Mouse (Mus musculus) lung, adult 18-20 months (tissue): ENCODE results near the gene Il4.
A peak's percentile ranks its signal among the peaks of the same experiment; 100 is the strongest.

Experiments used
- DNase-seq, 2 experiments: peaks; one replicate each; pipeline ENCODE4 v3.0.0; 2022; ENCODE audit warnings: mixed read lengths in 2 of 2

Gene Il4

DNA sequence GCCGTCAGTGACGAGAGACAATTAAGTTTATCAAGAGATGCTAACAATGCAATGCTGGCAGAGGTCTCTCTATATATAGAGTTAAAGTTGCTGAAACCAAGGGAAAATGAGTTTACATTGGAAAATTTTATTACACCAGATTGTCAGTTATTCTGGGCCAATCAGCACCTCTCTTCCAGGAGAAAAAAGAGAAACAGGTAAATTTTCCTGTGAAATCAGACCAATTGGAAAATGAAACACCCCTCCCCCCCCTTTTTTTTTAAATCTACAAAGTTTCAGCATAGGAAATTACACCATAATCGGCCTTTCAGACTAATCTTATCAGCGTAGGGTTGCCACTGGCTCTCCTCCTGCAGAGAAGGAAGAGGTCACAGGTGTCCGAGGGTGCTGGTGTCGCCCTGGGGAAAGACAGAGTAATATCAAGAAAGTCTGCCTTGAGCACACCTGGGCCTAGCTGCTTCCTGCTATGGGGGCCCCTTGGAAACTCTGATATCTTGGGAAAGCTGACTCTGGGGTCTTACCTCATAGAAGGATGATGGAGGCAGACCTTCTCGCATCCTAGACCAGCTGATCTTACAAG lies at the start of gene Il4:
Il4 (minus strand) TSS at position 51 of the 580 bp plus-strand sequence.
- no peak for DNase-seq

DNA sequence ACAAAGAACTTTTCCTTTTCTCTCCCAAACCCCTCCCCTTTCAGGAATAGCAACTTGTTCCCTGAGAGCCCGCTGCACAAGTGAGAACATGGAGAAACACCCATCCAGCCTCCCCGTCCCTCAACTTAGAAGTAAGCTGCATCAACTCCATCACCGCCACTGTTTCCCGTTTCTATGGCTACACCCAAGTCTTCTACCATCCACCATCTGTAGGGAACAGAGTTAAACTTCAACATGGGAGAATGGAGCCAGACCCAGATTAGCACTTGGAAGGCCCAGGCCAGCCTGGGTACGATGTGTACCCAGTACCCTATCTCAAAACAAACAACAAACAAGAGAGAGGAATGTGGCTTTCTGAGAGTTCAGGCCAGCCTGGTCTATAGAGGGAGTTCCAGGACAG lies 45.6 kb upstream of the Il4 start:
- DNase-seq = no peak

DNA sequence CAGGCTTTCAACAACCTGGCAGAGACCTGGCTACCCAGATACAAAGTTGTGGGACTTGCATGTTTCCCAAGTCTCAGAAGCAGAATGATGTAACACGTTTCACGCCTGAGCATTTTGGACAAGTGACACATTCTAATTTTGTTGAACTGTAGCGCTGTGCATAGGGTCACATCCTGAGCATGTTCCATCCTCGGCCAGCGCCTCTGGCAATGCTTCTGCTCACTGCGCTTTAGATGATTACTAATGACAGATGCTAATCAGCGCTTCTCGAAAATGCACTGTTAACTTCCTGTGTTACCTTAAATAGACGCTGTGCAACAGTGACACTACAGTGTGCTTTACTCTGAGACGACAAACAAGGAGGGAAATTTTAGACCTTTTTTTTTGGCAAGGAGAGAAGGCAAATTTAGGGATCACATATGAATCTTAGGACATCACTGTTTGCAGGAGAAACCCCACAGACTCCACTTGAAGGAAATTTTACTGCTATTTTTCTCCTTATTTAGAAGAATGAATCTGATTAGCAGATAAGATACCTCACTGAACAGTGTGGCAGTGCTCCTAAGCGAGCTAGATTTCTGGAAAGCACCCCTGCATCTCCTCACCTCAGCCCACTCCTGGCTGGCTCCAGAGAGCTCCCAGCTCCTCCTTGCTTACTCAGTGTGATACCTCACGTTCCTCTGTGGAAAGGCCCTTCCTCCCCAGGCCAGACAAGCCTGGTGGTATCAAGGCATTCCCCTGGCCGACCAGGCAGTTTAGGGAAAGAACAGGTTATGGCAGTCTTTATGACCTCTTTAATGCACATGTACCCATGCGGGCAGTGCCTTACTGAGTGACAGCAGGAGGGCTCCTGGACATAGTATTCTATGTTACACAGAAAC lies 44.6 kb upstream of the Il4 start:
- no peak for DNase-seq

DNA sequence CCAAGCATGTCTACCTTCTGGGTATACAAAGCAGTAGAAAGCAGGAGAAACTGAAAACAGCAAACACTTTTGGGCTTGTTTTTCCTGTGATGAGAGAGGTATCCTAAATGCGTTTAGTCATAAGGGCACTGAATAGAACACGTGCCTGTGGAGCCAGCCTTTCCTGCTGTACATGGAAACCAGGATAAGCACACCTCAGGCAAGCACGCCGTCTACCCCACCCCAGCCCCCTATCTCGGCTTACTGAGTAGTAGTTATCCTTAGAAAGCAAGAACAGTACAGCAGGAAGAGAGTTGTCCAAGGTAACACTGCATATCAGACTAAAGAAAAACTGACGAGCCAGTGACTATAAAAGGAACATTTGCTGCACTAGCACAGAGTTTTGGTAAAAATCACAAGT lies 39.4 kb upstream of the Il4 start:
- DNase-seq = no peak

DNA sequence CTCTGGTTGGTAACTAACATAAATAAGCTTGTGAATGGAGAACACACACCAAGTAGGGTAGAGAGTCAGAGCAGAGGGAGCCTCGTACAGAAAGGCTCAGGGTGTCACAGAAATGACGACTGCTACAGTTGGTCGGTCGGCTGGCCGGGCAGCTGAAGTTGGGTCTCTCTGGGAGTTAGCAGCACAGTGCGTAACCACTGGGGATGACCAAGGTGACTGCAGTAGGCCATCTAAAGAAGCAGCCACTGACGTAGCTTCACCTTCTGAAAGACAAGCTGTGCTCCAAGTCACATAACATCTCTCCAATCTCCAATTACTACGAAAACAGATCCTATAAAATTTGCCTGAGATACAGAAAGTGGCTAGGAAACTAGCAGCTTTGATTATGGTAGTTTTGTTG lies 38.9 kb upstream of the Il4 start:
- DNase-seq = no peak

DNA sequence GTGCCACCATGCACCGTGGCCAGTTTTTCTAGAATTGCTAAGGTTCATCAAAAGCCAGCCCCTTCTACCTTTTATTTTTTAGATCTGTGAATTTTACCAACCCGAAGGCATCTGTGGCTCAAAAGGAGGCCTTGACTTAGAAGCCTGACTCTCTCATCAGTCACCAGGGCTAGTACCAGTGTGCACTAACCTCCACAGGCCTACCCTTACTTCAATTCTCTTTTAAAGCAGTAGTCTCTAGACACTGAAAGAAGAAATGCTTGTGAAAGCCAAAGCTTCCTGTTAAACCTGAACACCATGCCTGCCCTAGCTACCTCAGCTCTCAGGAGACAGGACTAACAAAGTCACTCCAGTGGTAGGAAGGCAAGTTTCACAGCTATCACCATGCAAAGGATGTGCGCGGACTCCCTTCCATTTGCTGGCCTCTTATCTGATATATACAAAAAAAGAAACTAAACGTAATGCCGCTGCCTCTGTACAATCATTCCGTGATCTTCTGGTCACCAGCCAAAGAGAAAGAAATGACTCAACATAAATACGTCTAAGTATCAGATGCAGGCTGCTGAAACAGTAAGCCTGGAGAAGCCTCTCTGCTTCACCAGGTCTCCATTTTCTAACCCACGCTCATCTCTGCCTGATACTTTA lies 38.2 kb upstream of the Il4 start:
- no peak for DNase-seq

DNA sequence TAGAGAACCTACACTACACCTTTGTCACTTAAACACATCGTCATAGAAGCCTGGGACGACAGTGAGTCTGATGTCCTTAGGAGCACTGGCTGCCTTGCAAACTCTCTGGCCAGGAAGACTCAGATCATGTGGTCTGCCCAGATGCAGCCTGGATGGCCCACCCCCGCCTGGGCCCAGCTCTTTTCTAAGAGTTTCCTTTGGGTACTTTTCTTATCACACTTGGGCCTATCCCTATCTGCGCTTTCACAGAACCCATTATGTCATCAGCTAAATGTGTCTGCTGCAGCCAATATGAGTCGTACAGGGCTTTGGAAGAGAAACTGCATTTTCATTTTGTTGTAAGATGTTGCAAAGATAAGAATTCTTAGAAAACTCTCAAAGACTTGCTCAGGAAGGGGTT lies 36.6 kb upstream of the Il4 start:
- DNase-seq = no peak

DNA sequence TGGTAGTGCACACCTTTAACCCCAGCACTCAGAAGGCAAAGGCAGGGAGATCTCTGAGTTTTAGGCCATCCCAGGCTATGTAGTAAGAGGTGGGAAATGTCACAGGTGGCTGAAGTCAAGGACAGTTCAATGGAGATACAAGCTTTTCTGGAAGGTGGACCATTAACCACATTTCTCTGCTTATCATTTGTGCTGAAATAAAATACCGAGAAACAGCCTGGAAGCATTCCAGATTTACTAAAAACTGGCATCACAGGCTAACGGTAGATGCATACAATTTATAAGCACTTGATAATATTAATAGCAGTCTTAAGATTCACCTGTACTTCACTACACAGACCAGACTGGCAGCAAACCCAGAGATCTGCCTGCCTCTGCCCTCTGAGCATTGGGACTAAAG lies 34.0 kb upstream of the Il4 start:
- DNase-seq = no peak

DNA sequence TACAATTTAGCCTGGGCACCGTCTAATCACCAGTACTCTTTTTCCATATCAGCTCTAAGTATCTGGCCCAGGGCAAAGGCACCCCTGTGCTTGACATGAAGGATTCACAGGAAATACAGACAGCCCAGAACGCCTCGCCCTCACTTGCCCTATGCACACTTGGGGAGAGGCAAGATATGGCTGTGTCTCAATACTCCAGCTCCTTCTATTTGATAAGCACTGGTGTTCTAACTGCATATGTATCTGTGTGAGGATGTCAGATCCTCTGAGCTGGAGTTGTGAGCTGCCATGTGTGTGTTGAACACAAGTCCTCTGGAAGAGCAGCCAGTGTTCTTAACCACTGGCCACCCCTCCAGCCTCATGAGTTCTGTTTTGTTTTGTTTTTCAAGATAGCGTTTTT lies 33.0 kb upstream of the Il4 start:
- DNase-seq = no peak

DNA sequence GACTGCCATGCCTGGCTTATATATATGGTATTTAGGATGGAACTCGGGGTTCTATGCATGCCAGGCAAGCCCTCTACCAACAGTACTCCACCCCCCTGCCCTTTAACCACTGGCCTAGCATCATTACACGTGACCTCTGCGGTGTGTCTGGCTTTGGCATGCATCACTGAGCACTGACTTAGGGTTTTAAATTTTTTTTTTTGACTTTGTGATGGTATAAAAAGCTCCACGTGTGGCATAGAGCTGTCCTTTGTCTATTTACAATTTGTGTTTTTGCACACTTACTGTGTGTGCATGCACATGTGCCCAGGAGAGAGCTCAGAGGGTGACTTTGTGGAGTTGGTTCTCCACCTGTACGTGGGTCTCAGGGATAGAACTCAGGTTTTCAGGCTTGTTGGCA lies 25.5 kb upstream of the Il4 start:
- no peak for DNase-seq

DNA sequence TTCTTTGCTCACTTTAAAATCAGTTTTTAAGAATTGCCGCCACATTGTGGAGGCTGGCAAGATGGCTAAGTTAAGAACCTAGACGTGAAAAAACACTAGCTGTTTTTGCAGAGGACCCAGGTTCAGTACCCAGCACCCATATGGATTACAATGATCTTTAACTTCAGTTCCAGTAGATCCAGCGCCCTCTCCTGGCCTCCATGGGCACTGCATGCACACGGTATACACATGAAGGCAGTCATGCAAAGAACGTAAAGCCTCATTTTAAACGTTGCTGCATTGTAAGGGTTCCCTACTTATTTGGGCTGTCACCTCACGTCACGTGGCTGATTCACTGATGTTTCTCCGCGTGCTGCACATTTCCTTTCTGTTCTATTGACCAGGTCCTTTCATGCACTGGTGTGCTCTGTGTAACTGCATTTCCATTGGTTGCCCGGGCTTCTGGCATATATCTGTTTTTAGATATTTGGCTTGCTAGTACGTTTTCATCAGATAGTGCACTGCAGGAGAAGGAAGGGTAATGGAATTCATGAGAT lies 24.3 kb upstream of the Il4 start:
- DNase-seq = no peak

DNA sequence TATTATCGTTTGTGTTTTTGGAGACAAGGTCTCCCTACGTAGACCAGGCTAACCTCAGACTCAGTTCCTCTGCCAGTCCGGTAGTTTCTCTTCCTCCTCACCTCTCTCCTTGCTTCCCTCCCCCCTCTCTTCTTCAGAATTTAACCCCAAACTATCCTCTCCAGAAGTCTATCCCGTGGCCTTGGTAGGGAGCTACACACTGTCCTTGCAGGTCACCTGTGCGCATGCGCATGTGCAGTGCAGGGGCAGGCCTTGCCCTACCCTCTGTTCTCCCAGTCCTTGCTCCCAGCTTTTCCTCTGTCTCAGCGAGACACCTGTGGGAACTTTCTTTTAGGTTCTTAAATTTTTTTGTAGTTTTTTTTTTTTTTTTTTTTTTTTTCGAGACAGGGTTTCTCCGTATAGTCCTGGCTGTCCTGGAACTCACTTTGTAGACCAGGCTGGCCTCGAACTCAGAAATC lies 19.4 kb upstream of the Il4 start:
- no peak for DNase-seq

DNA sequence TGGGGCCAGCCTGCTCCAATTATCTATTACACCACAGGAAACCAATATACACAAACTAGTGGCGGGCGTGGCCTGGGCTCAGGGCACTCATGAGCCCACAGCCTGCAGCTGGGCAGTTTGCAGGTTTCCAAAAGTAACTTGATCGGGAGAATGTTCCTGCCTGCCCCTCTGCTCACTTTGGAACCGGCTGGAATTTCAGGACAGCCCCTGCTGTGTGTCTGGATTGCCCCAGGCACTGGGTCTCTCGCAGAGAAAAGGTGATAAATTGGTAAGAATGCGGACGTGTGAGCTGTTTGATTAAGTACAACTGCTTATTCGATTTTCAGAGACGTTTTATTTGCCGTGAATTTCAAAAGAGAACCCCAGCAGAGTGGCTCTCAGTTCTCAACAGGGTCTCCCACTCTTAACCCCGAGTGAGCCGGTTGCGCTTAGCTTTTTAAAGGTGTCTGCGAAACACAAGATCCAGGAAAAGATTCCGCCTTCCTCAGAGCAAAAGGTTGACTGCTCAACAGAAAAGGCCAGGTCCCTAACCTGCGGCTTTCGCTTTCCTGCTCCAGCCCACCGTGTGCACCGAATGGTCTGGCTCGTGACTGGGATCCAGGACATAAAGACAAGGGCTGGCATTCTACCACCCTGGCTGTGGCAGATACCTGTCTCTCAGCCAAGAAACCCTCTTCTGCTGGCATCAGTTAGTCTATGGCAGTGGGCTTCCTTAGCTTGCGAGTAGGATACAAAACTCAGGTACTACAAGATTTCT lies 18.8 kb upstream of the Il4 start:
- no peak for DNase-seq

DNA sequence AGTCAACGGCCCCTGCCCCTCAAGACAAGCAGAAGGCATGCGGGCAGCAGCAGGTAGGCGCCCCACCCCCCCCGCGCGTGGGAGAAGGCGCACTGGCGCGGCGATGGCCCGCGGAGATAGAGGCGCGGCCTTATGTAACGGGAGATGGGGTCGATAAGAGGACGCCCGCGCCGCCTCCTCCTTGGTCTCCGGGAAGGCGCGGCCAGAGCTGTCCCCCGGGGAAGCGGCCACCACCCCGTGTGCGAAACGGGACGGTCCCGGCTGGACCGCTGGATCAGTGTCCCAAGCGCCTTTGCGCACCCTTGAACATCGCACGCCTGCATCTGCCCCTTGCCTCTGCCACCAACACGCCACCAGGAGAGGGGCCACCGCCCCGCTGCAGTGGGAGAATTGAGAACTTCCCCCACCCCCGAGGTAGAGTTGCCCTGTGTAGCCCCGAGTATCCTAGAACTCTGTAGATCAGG lies 17.7 kb upstream of the Il4 start:
- DNase-seq = no peak

DNA sequence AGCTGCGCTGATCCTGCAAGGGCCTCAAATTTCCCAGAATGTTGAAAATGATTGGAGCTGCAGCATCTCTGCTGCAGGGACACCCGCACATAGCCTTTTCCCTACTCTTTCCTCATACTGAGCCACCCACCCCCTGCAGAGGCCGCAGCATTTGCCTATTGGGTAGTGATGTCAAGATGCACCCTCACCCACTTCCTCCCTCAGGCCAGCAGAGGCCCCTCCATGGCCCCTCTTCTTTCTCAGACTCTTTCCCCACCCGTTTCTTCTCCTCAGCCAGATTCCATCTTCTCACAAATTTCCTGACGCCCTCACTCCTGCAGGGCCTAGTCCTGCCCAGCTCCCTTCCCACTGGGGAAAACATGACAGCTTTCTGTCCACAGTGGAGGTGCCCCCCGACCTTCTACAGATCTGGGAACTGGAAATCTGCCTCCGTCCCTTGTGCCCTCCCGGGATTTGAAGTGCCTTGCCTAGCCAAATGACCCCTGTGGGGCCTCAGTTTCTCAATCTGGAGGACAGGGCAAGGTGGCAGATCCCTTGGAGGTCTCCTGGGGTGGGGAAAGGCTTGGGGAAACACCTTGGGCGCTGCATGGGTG lies 17.2 kb upstream of the Il4 start:
- no peak for DNase-seq

DNA sequence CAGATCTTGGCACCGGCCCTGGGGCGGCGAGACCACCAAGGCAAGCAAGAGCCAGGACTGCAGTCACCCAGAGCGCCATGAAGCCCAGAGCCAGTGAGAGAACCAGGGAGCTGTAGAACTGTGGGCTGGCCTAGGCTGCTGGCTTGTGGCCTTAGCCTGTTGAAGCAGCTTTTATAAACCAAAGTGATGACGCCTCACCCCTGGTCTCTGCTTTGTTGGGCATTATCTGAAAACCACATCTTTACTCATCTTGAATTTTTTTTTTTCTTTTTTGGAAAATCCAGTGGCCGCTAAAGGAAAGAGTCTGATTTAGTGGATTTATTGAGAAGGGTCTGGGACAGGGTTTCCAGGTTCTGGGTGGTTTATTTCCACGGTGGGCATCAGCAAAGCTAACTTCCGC lies 16.1 kb upstream of the Il4 start, which contains the start of gene Il13:
Il13 (minus strand) TSS at position 147 of the 400 bp plus-strand sequence.
- no peak for DNase-seq

DNA sequence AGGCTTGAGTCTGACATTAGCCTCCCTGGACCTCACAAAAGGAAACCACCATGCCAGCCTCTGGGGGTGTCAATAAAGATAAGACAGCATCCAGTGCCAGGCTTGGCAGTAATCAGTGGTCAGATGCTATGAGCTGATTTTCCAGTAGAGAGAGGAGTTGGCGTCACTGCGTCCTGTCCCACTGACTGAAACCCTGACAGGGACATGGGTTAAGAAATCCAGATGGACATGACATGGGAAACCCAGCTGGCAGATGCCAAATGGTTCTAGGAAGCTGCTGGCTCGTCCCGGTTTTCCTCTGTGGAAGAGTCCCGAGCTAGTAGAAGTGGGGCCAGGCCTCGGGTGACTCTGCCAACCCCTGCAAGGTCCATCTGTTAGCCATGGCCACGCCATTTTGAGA lies 15.2 kb upstream of the Il4 start:
- no peak for DNase-seq

DNA sequence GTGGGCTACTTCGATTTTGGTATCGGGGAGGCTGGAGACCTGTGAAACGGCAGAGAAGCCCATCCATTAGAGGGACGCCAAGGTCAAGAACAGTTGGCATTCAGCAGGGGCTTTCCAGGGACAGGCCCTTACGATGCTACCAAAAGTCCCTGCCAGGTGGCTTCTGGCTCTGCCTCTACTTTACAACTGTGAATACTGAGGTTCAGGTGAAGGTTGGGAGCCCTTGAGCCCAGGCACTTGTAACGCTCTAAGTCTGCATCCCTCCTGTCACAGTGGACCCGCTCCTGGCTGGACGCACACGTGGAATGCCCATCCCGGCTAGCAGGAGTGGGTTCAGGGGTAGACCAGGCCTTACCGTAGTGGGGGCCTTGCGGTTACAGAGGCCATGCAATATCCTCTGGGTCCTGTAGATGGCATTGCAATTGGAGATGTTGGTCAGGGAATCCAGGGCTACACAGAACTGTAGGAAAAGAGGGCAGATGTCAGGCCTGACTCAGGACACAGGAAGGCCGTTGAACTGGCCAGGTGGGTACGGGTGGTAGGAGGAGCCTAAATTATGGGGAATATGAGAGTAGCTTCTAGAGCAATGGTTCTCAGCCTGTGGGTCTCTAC lies 13.8 kb upstream of the Il4 start:
- DNase-seq = no peak

DNA sequence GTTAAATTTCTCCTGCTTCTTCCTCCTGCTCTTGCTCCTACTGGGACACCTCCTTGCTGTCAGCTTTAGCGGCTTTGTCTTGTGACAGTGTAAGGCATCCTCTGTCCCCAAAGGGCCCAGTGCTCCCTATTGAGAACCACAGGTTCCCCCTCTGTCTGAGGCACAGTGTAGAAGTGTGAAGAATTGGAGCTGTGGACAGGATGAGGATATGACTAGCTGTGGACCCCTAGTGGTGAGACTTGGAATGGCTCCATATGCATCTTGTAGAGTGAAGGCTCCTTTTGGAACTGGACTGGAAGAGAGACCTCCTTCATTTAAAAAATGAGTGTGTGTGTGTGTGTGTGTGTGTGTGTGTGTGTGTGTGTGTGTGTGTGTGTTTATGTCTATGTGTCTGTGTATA lies 9.4 kb upstream of the Il4 start:
- peak; percentile 46 to 69 for DNase-seq

DNA sequence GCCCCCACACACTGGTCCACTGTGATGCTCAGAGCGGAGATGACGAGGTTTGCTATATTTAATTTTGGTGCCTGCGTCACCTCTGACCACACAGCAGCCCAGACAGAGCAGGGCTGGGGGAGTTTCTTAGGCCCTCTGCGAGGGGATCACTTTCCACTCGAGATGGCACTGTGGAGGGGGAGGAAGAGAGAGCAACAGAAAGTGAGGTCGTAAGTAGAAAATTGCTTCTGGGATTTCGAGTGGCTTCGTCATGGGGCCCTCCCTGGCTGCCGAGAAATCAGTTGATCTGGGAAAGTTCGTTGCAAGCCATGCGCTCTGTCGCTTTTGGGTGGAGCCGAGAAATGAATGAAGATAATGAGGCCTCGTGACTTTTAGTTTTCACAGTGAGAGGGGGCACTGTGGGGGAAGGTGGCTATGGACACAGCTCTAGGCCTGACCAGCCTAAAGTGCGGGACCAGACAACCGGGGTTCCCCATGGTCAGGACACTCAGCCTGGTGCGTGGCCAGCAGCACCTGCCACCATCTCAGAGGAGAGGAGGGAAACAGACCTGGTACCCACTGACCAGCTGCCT lies 8.4 kb upstream of the Il4 start:
- DNase-seq = no peak

DNA sequence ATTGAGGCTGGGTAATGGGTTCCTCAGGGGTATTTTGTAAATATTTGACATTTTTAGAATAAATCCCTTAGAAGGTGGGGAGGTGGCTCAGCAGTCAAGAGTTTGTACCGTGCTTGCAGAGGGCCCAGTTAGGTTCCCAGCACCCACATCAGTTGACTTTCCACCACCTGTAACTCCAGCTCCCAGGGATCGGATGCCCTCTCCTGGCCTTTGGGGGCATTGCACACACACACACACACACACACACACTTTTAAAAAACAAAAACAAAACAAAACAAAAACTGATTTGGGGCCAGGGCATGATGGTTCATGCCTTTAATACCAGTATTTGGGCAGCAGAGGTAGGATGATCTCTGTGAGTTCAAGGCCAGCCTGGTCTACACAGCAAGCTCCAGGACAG lies 5.7 kb upstream of the Il4 start:
- no peak for DNase-seq

DNA sequence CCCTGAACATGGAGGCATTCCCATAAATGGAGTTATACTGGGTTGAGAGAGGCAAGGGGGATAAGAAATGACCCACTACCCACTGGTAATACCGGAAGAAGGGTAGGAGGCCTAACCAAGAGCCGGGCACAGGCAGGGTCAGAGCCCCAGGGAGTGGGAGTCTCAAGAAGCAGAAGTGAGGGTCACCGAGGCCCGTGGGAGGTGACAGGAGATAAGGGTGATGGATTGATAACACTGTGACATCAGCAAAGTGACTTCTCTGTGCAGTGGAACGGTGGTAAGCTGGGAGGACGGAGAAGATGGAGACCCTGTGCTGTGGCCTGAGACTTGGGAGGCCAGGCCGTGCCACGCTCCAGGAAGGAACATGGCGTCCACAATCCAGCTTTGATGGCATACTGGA lies 5.1 kb upstream of the Il4 start:
- DNase-seq = no peak
